Mouse (Mus musculus): ENCODE results near the gene Casc1. TPM values are rescaled to one million over a fixed set of nuclear protein-coding genes. Genes with fewer than 3 reads are reported as not detected.

Gene Casc1
- total RNA-seq (2017), result 1.1 and 2.3 TPM in 2 replicates

- peak; percentile 87 for ATAC-seq (replicated peaks; ENCODE audit: low read depth, poor library complexity, severe bottlenecking)
Measured at GRCm38 (mm10) chr6:145210816-145211338, at the start of gene Casc1, which contains the start of gene Etfrf1. Gene Casc1 (minus strand): TSS chr6:145211005. Gene Etfrf1 (plus strand): TSS chr6:145211134.

GRCm38 (mm10) chr6:145256701-145257073, 45.9 kb upstream of the Casc1 start:
- no peak for ATAC-seq (replicated peaks; ENCODE audit: low read depth, poor library complexity, severe bottlenecking)

GRCm38 (mm10) chr6:145255952-145256700, 45.3 kb upstream of the Casc1 start:
- no peak for ATAC-seq (replicated peaks; ENCODE audit: low read depth, poor library complexity, severe bottlenecking)

- ATAC-seq (replicated peaks; ENCODE audit: low read depth, poor library complexity, severe bottlenecking), result peak; percentile 10
Measured at GRCm38 (mm10) chr6:145250820-145251219, 40.0 kb upstream of the Casc1 start.

GRCm38 (mm10) chr6:145250185-145250791, 39.5 kb upstream of the Casc1 start, which contains the start of gene Kras:
Gene Kras (minus strand): TSS chr6:145250239.
- ATAC-seq (replicated peaks; ENCODE audit: low read depth, poor library complexity, severe bottlenecking), result peak; percentile 81

- peak; percentile 49 for ATAC-seq (replicated peaks; ENCODE audit: low read depth, poor library complexity, severe bottlenecking)
Measured at GRCm38 (mm10) chr6:145249291-145250184, 38.7 kb upstream of the Casc1 start.

- ATAC-seq (replicated peaks; ENCODE audit: low read depth, poor library complexity, severe bottlenecking), result no peak
Measured at GRCm38 (mm10) chr6:145247886-145248285, 37.1 kb upstream of the Casc1 start.

GRCm38 (mm10) chr6:145246841-145247240, 36.0 kb upstream of the Casc1 start:
- ATAC-seq (replicated peaks; ENCODE audit: low read depth, poor library complexity, severe bottlenecking), result no peak

- ATAC-seq (replicated peaks; ENCODE audit: low read depth, poor library complexity, severe bottlenecking), result 0 out of 2 replicates have a peak, but pooled peaks have one; percentile 39
Measured at GRCm38 (mm10) chr6:145242521-145242920, 31.7 kb upstream of the Casc1 start.

- ATAC-seq (replicated peaks; ENCODE audit: low read depth, poor library complexity, severe bottlenecking), result no peak
Measured at GRCm38 (mm10) chr6:145240285-145240684, 29.5 kb upstream of the Casc1 start.

GRCm38 (mm10) chr6:145237148-145237547, 26.3 kb upstream of the Casc1 start:
- no peak for ATAC-seq (replicated peaks; ENCODE audit: low read depth, poor library complexity, severe bottlenecking)

GRCm38 (mm10) chr6:145235367-145235766, 24.6 kb upstream of the Casc1 start:
- no peak for ATAC-seq (replicated peaks; ENCODE audit: low read depth, poor library complexity, severe bottlenecking)

- no peak for ATAC-seq (replicated peaks; ENCODE audit: low read depth, poor library complexity, severe bottlenecking)
Measured at GRCm38 (mm10) chr6:145234391-145234790, 23.6 kb upstream of the Casc1 start.

- ATAC-seq (replicated peaks; ENCODE audit: low read depth, poor library complexity, severe bottlenecking), result no peak
Measured at GRCm38 (mm10) chr6:145226296-145226695, 15.5 kb upstream of the Casc1 start.

GRCm38 (mm10) chr6:145224246-145224645, 13.4 kb upstream of the Casc1 start:
- ATAC-seq (replicated peaks; ENCODE audit: low read depth, poor library complexity, severe bottlenecking), result no peak

GRCm38 (mm10) chr6:145215826-145216225, 5.0 kb upstream of the Casc1 start:
- no peak for ATAC-seq (replicated peaks; ENCODE audit: low read depth, poor library complexity, severe bottlenecking)

GRCm38 (mm10) chr6:145213916-145214315, 3.1 kb upstream of the Casc1 start:
- no peak for ATAC-seq (replicated peaks; ENCODE audit: low read depth, poor library complexity, severe bottlenecking)

GRCm38 (mm10) chr6:145211376-145212305, 836 bp upstream of the Casc1 start:
- peak; percentile 26 for ATAC-seq (replicated peaks; ENCODE audit: low read depth, poor library complexity, severe bottlenecking)

- ATAC-seq (replicated peaks; ENCODE audit: low read depth, poor library complexity, severe bottlenecking), result no peak
Measured at GRCm38 (mm10) chr6:145210056-145210680, 637 bp downstream of the Casc1 start.
